Comparison of ENCODE assay signal across 8 mouse cellular contexts in genomic region chr12:76710351-76711100, GRCm38 (mm10). TPM values are rescaled to one million over a fixed set of nuclear protein-coding genes. Genes with fewer than 3 reads are reported as not detected.
DNase-seq lines count a peak whose midpoint lies in the region; ATAC-seq lines count a peak whose summit lies in the region.

Gene Sptb (minus strand): TSS chr12:76710547.

- DNase-seq in layer of hippocampus, adult 11-12 months (ENCODE audit: low spot score) = peak; percentile 52
- no peak for DNase-seq in layer of hippocampus, adult 9-10 months (ENCODE audit: low spot score)
- peak; percentile 37 for DNase-seq in embryo, embryonic 10 days (ENCODE audit: low spot score)
- peak; percentile 69 for DNase-seq in gastrocnemius, postnatal 14 days
- peak; percentile 51 for DNase-seq in induced T-regulatory cell, adult 2 months (ENCODE audit: low read depth)
- DNase-seq in left cerebral cortex, postnatal 14 days (ENCODE audit: low spot score in 2 of 2) = peak; percentile 49 to 74
- DNase-seq in right cerebral cortex, adult 18-20 months = peak; percentile 51

- ATAC-seq in megakaryocyte, adult 5-6 weeks (ENCODE audit: poor library complexity, severe bottlenecking) = peak; percentile 19; the same call in 1 of the 2 replicates

- intact Hi-C loops in gastrocnemius, postnatal 14 days (cut with DNase I; ENCODE audit: low total_unique reads) = loop anchor here (2.0 kb wide), 1 partner anchor 52 kb away; no protein-coding TSS in a partner anchor
- intact Hi-C loops in left cerebral cortex, postnatal 14 days (cut with DNase I) = loop anchor here (5.0 to 10.0 kb wide), 3 partner anchors 38 to 216 kb away; no protein-coding TSS in a partner anchor

RNA-seq across cellular contexts. Expression of gene Sptb, which starts in this region (rescaled TPM):
- 10 to 100 TPM; 88.9 to 93.1 TPM for total RNA-seq in gastrocnemius, postnatal 14 days (2021)
- total RNA-seq in left cerebral cortex, postnatal 14 days (2021) = 10 to 100 TPM; 58.2 to 60.5 TPM
- 1.3 and 2.3 TPM in 2 replicates for total RNA-seq in megakaryocyte, adult 5-6 weeks (2015)
- total RNA-seq in megakaryocyte, adult 5-6 weeks (2017) = 2.4 and 6.1 TPM in 2 replicates

Comparison
In these comparisons a context has a peak if more than half of its experiments do, and no peak if none do; other contexts are left out.
1. RNA of gene Sptb (total RNA-seq): 88.9 to 93.1 TPM in gastrocnemius, postnatal 14 days and 58.2 to 60.5 TPM in left cerebral cortex, postnatal 14 days; 1.3 to 6.1 TPM in megakaryocyte, adult 5-6 weeks; every median in the first group is over 4 times any median in the second.